Mouse (Mus musculus) brain, embryonic 14.5 days (tissue): ENCODE results near the gene Prkar1a.

ENCODE experiments used
- CTCF ChIP-seq: fragments of 200-500 bp; IDR thresholded peaks from 2 replicates; pipeline ENCODE4 v1.5.1; 2012; ENCODE audit warnings: inconsistent platforms, mild to moderate bottlenecking, moderate library complexity, borderline replicate concordance; ENCODE audit not compliant: insufficient read depth, insufficient read length; ENCODE audit errors: extremely low read depth
- POLR2A ChIP-seq: fragments of 200-500 bp; IDR thresholded peaks from 2 replicates; pipeline ENCODE4 v1.6.1; 2012; ENCODE audit warnings: mild to moderate bottlenecking, inconsistent platforms, borderline replicate concordance; ENCODE audit not compliant: poor library complexity, insufficient read depth, insufficient read length, severe bottlenecking; ENCODE audit errors: extremely low read depth

DNA sequence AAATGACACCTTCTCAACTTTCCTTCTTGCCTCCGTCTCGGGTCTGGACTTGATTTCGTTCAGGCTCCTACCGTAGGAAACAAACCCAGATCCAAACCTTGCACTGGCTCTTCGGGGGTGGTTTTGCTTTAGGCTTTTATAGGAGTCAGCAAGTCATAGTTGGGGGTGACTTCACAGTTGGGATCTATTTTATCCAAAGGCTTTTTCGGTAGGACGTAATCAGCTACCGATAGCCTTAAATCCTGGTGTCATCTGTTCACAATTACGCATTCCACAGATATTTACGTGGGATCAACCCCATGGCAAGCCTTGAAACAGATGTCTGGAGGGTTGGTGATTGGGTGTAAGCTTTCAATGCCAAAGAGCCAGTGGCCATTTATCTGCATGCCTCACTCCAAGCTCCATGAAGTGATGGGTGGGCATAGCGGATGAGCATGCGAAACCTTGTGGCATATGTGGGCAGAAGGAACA is 66.1 kb downstream of the Prkar1a start:
- TF ChIP-seq POLR2A, result no peak
- no peak for TF ChIP-seq CTCF
